Mouse (Mus musculus) stomach, embryonic 15.5 days (tissue): ENCODE measurements at regions not wholly inside any gene's neighbourhood (a gene's known extent, or its start where the extent isn't known, plus 50 kb on each side); places are given as distances from the start of the nearest gene placed in this dataset.
A peak's percentile ranks its signal among the peaks of the same experiment; 100 is the strongest.

Experiments used
- ATAC-seq: fragments of 200-750 bp; cut with Nextera tagmentation; 2 replicates; pipeline ENCODE4 v1.8.0; 2017; ENCODE audit warnings: low read depth, moderate number of reproducible peaks, moderate TSS enrichment; ENCODE audit not compliant: insufficient read depth, low FRiP score
- H3K27ac ChIP-seq: fragments of 300-500 bp; sonication (generic); 2 replicates; pipeline ENCODE4 v1.5.1; 2015; ENCODE audit warnings: mild to moderate bottlenecking, inconsistent platforms
- H3K27me3 ChIP-seq: fragments of 300-500 bp; sonication (generic); replicated peaks from 2 replicates; pipeline ENCODE4 v1.6.1; 2015; ENCODE audit warnings: inconsistent platforms
- H3K36me3 ChIP-seq: fragments of 300-500 bp; sonication (generic); 2 replicates; pipeline ENCODE4 v1.6.1; 2015; ENCODE audit warnings: inconsistent platforms
- H3K4me1 ChIP-seq: fragments of 300-500 bp; sonication (generic); 2 replicates; pipeline ENCODE4 v1.6.1; 2015; ENCODE audit warnings: inconsistent platforms
- H3K4me2 ChIP-seq: fragments of 300-500 bp; sonication (generic); 2 replicates; pipeline ENCODE4 v1.6.1; 2015; ENCODE audit warnings: mild to moderate bottlenecking, inconsistent platforms
- H3K4me3 ChIP-seq: fragments of 300-500 bp; sonication (generic); replicated peaks from 2 replicates; pipeline ENCODE4 v1.5.1; 2015; ENCODE audit warnings: inconsistent platforms
- H3K9ac ChIP-seq: fragments of 300-500 bp; sonication (generic); 2 replicates; pipeline ENCODE4 v1.6.1; 2015; ENCODE audit warnings: inconsistent platforms
- H3K9me3 ChIP-seq: fragments of 300-500 bp; sonication (generic); 2 replicates; pipeline ENCODE4 v1.6.1; 2016; ENCODE audit warnings: inconsistent platforms
- WGBS: fragments of 180-500 bp; shearing (Covaris S2); methylation state at CpG from one replicate; pipeline ENCODE4 v1.1.7; 2015; 5-methylcytosine and 5-hydroxymethylcytosine counted together

DNA sequence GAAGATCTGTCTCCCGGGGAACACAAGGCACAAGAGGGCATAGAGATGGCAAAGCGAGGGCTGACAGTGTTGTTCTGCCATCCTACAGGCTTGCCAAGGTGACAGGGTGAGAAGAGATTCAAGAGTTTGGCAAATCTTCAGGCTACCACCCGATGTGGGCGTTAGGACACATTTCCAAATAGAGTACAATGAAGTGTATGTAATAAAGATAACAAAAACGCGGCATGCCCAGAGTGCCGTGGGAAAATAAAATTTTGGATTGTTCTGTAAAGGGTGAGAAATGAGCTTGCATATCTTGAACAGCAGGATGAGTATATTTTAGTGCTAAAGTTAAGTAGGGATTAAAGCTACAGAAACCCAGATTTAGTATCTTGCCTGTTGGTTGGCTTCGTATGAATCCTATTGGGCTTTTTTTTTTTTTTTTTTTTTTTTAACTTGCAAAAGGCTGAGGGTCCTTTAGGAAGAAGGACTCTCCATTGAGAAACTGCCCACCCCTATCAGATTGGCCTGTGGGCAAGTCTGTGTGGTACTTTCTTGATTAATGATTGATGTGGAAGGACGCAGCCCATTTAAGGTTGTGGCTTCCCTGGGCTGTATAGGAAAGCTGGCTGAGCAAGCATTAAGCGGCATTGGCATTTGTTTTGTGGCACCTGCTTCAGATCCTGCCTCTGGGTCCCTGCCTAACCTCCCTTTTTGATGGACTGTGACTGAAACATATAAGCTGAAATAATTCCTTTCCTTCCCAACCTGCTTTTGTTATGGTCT is 131.7 kb upstream of the Marcks start:
- 71% methylated on average over 10 of the region's 10 CpGs for WGBS
- no peaks in the 10 kb centered on the region for H3K4me1 ChIP-seq
- H3K36me3 ChIP-seq = no peaks in the 10 kb centered on the region
- H3K9me3 ChIP-seq = no peaks in the 10 kb centered on the region
- ATAC-seq = no peak
- H3K4me3 ChIP-seq = no peak overlapping the region
- no peak overlapping the region for H3K4me2 ChIP-seq
- no peak overlapping the region for H3K27ac ChIP-seq
- H3K27me3 ChIP-seq = no peaks in the 10 kb centered on the region
- no peak overlapping the region for H3K9ac ChIP-seq

GRCm38 (mm10) chr10:37266909-37267308 is 128.2 kb upstream of the Marcks start:
- no peak overlapping the region for H3K27ac ChIP-seq
- no peaks in the 10 kb centered on the region for H3K4me1 ChIP-seq
- H3K4me2 ChIP-seq = no peak overlapping the region
- no peaks in the 10 kb centered on the region for H3K36me3 ChIP-seq
- ATAC-seq = peak; percentile 81
- H3K9me3 ChIP-seq = no peaks in the 10 kb centered on the region
- no peak overlapping the region for H3K4me3 ChIP-seq
- WGBS = 41% methylated on average over 1 of the region's 1 CpGs
- H3K9ac ChIP-seq = no peak overlapping the region
- no peaks in the 10 kb centered on the region for H3K27me3 ChIP-seq

DNA sequence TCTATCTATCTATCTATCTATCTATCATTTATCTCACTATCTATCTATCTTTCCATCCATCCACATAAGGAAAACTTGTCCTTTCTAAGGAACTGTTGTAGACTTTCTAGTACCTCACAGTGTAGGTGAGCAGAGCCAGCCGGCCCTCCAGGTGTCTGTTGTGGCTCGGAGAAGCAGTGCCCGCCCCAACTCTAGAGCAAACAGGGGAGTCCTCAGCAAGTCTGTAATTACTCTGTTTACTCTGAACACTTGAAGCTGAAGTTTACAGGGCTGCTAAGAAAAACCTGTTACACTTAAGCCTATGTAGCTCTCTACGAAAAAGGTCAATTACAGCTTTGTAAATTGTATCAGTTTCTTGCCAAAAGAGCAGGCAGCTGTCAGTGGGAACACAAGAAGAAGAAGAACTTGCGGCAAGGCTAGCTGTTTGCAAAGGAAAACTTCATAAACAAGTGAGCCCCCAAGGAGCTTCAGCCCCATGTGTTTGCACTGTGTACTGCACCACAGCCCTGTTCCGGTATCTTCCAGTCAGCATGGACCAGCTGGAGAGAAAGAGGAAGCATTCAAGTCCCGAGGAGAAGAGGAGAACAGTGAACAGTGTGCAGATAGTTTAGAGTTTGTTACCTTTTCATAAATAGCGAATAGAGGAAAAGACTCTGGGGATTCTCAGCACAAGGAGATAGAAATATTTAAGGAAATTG is 122.2 kb upstream of the Marcks start:
- Histone ChIP-seq H3K27me3 (no peaks in the 10 kb centered on the region), H3K4me3 (no peak overlapping the region), H3K9me3 (no peaks in the 10 kb centered on the region), H3K9ac (no peak overlapping the region), H3K4me2 (no peak overlapping the region), H3K36me3 (no peaks in the 10 kb centered on the region), H3K4me1 (no peaks in the 10 kb centered on the region), H3K27ac (no peak overlapping the region)
- ATAC-seq = no peak
- WGBS = 54% methylated on average over 8 of the region's 8 CpGs

DNA sequence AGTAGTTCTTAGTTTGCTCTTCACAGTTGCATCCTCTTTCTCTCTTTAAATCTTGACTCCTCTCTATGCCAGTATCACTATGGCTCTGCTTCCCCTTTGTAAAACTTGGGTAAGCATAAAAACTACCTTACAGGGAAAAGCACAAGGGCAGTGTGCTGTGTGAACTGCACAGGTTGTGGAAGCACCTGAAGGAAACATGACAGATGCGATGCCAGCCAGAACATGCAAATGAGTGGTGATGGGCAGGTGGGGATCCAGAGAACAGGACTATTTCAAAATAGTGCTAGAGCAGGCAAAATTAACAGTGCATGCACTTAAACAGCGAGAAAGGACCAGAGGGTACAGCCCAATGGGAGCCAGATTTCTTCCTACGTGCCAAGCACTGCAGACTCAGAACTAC is 120.5 kb upstream of the Marcks start:
- Histone ChIP-seq H3K27me3 (no peaks in the 10 kb centered on the region), H3K4me3 (no peak overlapping the region), H3K36me3 (no peaks in the 10 kb centered on the region), H3K9ac (no peak overlapping the region), H3K9me3 (no peaks in the 10 kb centered on the region), H3K4me2 (no peak overlapping the region), H3K4me1 (no peaks in the 10 kb centered on the region), H3K27ac (no peak overlapping the region)
- ATAC-seq = no peak
- 89% methylated on average over 3 of the region's 3 CpGs for WGBS

DNA sequence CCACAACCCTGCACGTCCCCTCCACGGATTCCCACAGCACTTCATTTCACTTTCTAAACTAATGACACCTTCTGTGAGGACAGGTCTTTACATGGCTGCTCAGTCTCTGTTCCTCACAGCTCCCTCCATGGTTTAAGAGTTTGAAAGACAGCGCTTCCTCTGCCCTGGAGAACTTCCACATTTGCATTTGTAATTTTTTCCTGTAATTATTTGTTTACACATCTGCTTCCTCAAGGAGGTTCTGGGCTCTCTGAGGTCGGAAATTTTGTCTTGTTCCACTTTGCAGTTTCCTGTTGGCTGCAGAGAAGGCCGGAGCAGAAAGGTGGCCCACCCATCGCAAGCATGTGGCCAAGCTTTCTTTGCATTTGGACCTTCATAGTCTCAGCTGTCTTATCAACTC is 118.8 kb upstream of the Marcks start:
- no peaks in the 10 kb centered on the region for H3K4me1 ChIP-seq
- H3K36me3 ChIP-seq = no peaks in the 10 kb centered on the region
- no peak overlapping the region for H3K9ac ChIP-seq
- no peaks in the 10 kb centered on the region for H3K9me3 ChIP-seq
- no peak overlapping the region for H3K27ac ChIP-seq
- ATAC-seq = no peak
- H3K4me3 ChIP-seq = no peak overlapping the region
- 67% methylated on average over 6 of the region's 6 CpGs for WGBS
- no peaks in the 10 kb centered on the region for H3K27me3 ChIP-seq
- no peak overlapping the region for H3K4me2 ChIP-seq

DNA sequence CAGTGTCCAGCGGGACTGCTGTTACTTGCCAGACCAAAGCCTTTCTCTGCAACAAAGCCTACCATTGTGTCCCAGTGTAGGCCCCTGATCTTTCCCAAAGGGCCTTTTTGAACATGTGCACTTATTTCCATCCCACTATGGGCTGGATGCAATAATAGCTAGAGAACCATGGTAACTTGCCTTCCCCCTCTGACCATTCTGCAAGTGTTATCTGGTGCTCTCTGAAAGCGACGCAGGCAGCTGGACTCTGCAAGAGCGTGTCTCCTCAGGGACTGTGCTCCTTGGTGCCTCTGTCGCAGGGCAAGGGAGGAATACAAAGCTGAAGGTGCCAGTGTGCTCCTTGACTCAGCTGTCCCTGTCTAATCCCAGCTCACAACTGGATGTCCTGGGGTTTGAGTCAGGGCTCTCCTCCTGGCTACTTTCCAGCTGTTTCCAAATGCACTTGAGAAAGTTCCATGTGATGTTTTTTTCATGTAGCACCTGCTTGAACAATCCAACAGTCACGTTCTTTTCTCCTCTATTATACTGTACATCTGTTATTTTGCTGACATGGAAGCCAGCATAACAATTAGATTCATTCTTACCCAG is 112.3 kb upstream of the Marcks start:
- WGBS = 69% methylated on average over 6 of the region's 6 CpGs
- Histone ChIP-seq H3K27me3 (no peaks in the 10 kb centered on the region), H3K4me1 (peaks cover 9% of the 10 kb centered on the region), H3K4me2 (no peak overlapping the region), H3K36me3 (no peaks in the 10 kb centered on the region), H3K27ac (peak overlapping the region; percentile 66), H3K9ac (no peak overlapping the region), H3K4me3 (no peak overlapping the region), H3K9me3 (no peaks in the 10 kb centered on the region)
- no peak for ATAC-seq

GRCm38 (mm10) chr10:37250157-37250556 is 111.4 kb upstream of the Marcks start:
- H3K4me3 ChIP-seq = no peak overlapping the region
- no peak overlapping the region for H3K4me2 ChIP-seq
- H3K36me3 ChIP-seq = no peaks in the 10 kb centered on the region
- ATAC-seq = peak; percentile 81
- H3K4me1 ChIP-seq = peaks cover 9% of the 10 kb centered on the region
- H3K27ac ChIP-seq = peak overlapping the region; percentile 66; the same call in 1 of the 2 replicates
- no peaks in the 10 kb centered on the region for H3K9me3 ChIP-seq
- no peak overlapping the region for H3K9ac ChIP-seq
- no peaks in the 10 kb centered on the region for H3K27me3 ChIP-seq
- WGBS = 15% methylated on average over 2 of the region's 2 CpGs

GRCm38 (mm10) chr10:37249511-37249910 is 110.8 kb upstream of the Marcks start:
- Histone ChIP-seq H3K9me3 (no peaks in the 10 kb centered on the region), H3K9ac (no peak overlapping the region), H3K4me2 (no peak overlapping the region), H3K4me3 (no peak overlapping the region), H3K4me1 (peaks cover 9% of the 10 kb centered on the region), H3K36me3 (no peaks in the 10 kb centered on the region), H3K27me3 (no peaks in the 10 kb centered on the region), H3K27ac (peak overlapping the region; percentile 66; the same call in 1 of the 2 replicates)
- 73% methylated on average over 4 of the region's 4 CpGs for WGBS
- no peak for ATAC-seq

- Histone ChIP-seq H3K4me2 (no peak overlapping the region), H3K27ac (no peak overlapping the region), H3K9me3 (no peaks in the 10 kb centered on the region), H3K36me3 (no peaks in the 10 kb centered on the region), H3K9ac (no peak overlapping the region), H3K4me1 (peaks cover 9% of the 10 kb centered on the region), H3K27me3 (no peaks in the 10 kb centered on the region), H3K4me3 (no peak overlapping the region)
- no peak for ATAC-seq
Measured at GRCm38 (mm10) chr10:37247121-37247520, 108.4 kb upstream of the Marcks start.

GRCm38 (mm10) chr10:37243136-37243535 is 104.4 kb upstream of the Marcks start:
- WGBS = 85% methylated on average over 2 of the region's 2 CpGs
- Histone ChIP-seq H3K4me1 (0 out of 2 replicates have a peak, but pooled peaks cover 4% of the 10 kb centered on the region), H3K27me3 (no peaks in the 10 kb centered on the region), H3K27ac (no peak overlapping the region), H3K9ac (no peak overlapping the region), H3K36me3 (no peaks in the 10 kb centered on the region), H3K9me3 (no peaks in the 10 kb centered on the region), H3K4me2 (no peak overlapping the region), H3K4me3 (no peak overlapping the region)
- no peak for ATAC-seq

DNA sequence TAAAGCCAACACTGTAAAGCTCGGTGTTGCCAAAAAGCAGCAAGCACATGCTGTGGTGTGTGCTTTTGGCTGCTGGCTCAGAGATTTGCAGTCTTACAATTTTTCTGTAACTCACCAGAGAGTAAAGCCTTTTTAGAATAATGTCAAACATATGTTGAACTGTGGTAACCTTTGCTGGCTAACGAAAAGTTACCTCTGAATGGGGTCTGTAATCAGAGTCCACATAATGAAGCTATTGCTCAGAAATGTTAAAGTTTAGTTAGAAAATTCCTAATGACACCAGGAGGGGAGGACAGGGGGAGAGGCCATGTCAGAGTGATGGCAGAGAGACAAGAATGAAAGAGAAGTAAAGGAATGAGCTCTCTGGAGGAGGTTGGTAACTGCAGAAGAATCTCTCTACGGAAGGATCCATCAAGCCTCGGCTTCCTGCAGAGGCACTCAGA is 103.1 kb upstream of the Marcks start:
- no peaks in the 10 kb centered on the region for H3K36me3 ChIP-seq
- H3K4me2 ChIP-seq = no peak overlapping the region
- H3K27ac ChIP-seq = 0 out of 2 replicates have a peak overlapping the region, but pooled peaks have one; percentile 37
- no peak for ATAC-seq
- no peak overlapping the region for H3K9ac ChIP-seq
- no peaks in the 10 kb centered on the region for H3K27me3 ChIP-seq
- H3K4me1 ChIP-seq = 0 out of 2 replicates have a peak, but pooled peaks cover 4% of the 10 kb centered on the region
- no peaks in the 10 kb centered on the region for H3K9me3 ChIP-seq
- WGBS = 43% methylated on average over 4 of the region's 4 CpGs
- no peak overlapping the region for H3K4me3 ChIP-seq

GRCm38 (mm10) chr10:37240634-37241033 is 101.9 kb upstream of the Marcks start:
- 0 out of 2 replicates have a peak, but pooled peaks cover 8% of the 10 kb centered on the region for H3K4me1 ChIP-seq
- peak; percentile 50; the same call in 1 of the 2 replicates for ATAC-seq
- no peak overlapping the region for H3K27ac ChIP-seq
- no peaks in the 10 kb centered on the region for H3K9me3 ChIP-seq
- no peak overlapping the region for H3K4me3 ChIP-seq
- H3K9ac ChIP-seq = no peak overlapping the region
- 24% methylated on average over 4 of the region's 4 CpGs for WGBS
- no peaks in the 10 kb centered on the region for H3K36me3 ChIP-seq
- no peaks in the 10 kb centered on the region for H3K27me3 ChIP-seq
- H3K4me2 ChIP-seq = no peak overlapping the region
